In genomic region chr2:146224141-146224540, GRCm38 (mm10) we compare ENCODE assay signal across 14 mouse cellular contexts. TPM values are rescaled to one million over a fixed set of nuclear protein-coding genes. Genes with fewer than 3 reads are reported as not detected.
DNase-seq lines count a peak whose midpoint lies in the region; ATAC-seq and TF ChIP-seq lines count a peak whose summit lies in the region.
"Had no signal": no experiment of that assay in that cellular context is flagged by ENCODE, and none has a peak within 500 bp of the region (broad histone marks: within the 10 kb centered on the region; RNA-seq: fewer than 3 reads in every experiment).

No protein-coding gene starts in this region.

- H3K27me3 ChIP-seq in embryonic facial prominence, embryonic 14.5 days (replicated peaks; ENCODE audit: control insufficient read depth, insufficient read depth, low read length), result peaks cover 90% of the 10 kb centered on the region
- H3K27me3 ChIP-seq in hindbrain, embryonic 13.5 days, result peaks cover 67% of the 10 kb centered on the region
- peaks cover 3% of the 10 kb centered on the region for H3K27me3 ChIP-seq in midbrain, embryonic 16.5 days (ENCODE audit: control insufficient read depth, insufficient read depth, low read depth, low read length)

- peak overlapping the region; percentile 99; the same call in 1 of the 2 replicates for H3K4me2 ChIP-seq in embryonic facial prominence, embryonic 14.5 days (ENCODE audit: low read depth, low read length)
- H3K4me2 ChIP-seq in hindbrain, embryonic 13.5 days, result peak overlapping the region; percentile 90
- peak overlapping the region; percentile 90 for H3K4me2 ChIP-seq in midbrain, embryonic 16.5 days (ENCODE audit: low read length)

- WGBS in embryonic facial prominence, embryonic 14.5 days, result 14% methylated on average over 7 of the region's 7 CpGs
- 8% methylated on average over 7 of the region's 7 CpGs for WGBS in hindbrain, embryonic 13.5 days
- 8% methylated on average over 7 of the region's 7 CpGs for WGBS in midbrain, embryonic 16.5 days

- H3K27ac ChIP-seq in cortical plate, adult 2 months (ENCODE audit: insufficient read depth, low read length), result no peak overlapping the region
- no peak overlapping the region for H3K27ac ChIP-seq in embryonic facial prominence, embryonic 14.5 days (replicated peaks; ENCODE audit: low read depth, low read length)
- H3K27ac ChIP-seq in hindbrain, embryonic 13.5 days, result peak overlapping the region; percentile 97
- H3K27ac ChIP-seq in midbrain, embryonic 16.5 days (ENCODE audit: low read length), result peak overlapping the region; percentile 95
- H3K27ac ChIP-seq: heart, embryonic 13.5 days had no signal

- H3K9ac ChIP-seq in embryonic facial prominence, embryonic 14.5 days (ENCODE audit: low read depth, low read length), result no peak overlapping the region
- peak overlapping the region; percentile 95 for H3K9ac ChIP-seq in hindbrain, embryonic 13.5 days
- peak overlapping the region; percentile 90 for H3K9ac ChIP-seq in midbrain, embryonic 16.5 days (ENCODE audit: low read depth, low read length)
- H3K9ac ChIP-seq: heart, embryonic 13.5 days had no signal

- no peaks in the 10 kb centered on the region for H3K36me3 ChIP-seq in embryonic facial prominence, embryonic 14.5 days (ENCODE audit: control insufficient read depth, insufficient read depth, low read length)
- no peaks in the 10 kb centered on the region for H3K36me3 ChIP-seq in hindbrain, embryonic 13.5 days
- no peaks in the 10 kb centered on the region for H3K36me3 ChIP-seq in midbrain, embryonic 16.5 days (ENCODE audit: control insufficient read depth, insufficient read depth, low read length)
- H3K36me3 ChIP-seq: heart, embryonic 13.5 days; limb, embryonic 10.5 days had no signal

- no peak for DNase-seq in embryonic facial prominence, embryonic 14.5 days (ENCODE audit: low spot score)
- DNase-seq in frontal cortex, postnatal 36 days (ENCODE audit: low spot score in 2 of 2), result no peak
- no peak for DNase-seq in lung, postnatal 25 days (ENCODE audit: low spot score)
- no peak for DNase-seq in adrenal gland, postnatal 14 days
- DNase-seq: lung, adult 18-20 months had no signal

- no peaks in the 10 kb centered on the region for H3K4me1 ChIP-seq in cortical plate, adult 2 months (ENCODE audit: control insufficient read depth, insufficient read depth, low read length)
- H3K4me1 ChIP-seq in embryonic facial prominence, embryonic 14.5 days (ENCODE audit: control insufficient read depth, insufficient read depth, low read length), result peaks cover 22% of the 10 kb centered on the region
- H3K4me1 ChIP-seq in hindbrain, embryonic 13.5 days (replicated peaks), result peaks cover 58% of the 10 kb centered on the region
- peaks cover 21% of the 10 kb centered on the region for H3K4me1 ChIP-seq in midbrain, embryonic 16.5 days (ENCODE audit: control insufficient read depth, insufficient read depth, low read length)

- no peak for ATAC-seq in embryonic facial prominence, embryonic 14.5 days (ENCODE audit: low read depth)
- no peak for ATAC-seq in hindbrain, embryonic 13.5 days (ENCODE audit: low FRiP score)
- no peak for ATAC-seq in midbrain, embryonic 16.5 days
- ATAC-seq: inflammation-experienced regulatory T-cells, adult 6 months had no signal

- no peak for TF ChIP-seq POLR2A in cortical plate, adult 2 months (IDR thresholded peaks at IDR 0.05; ENCODE audit: extremely low read depth, insufficient read depth, low read length)

- no peaks in the 10 kb centered on the region for H3K9me3 ChIP-seq in embryonic facial prominence, embryonic 14.5 days (ENCODE audit: control insufficient read depth, low read length)
- no peaks in the 10 kb centered on the region for H3K9me3 ChIP-seq in hindbrain, embryonic 13.5 days
- H3K9me3 ChIP-seq in midbrain, embryonic 16.5 days (replicated peaks; ENCODE audit: control insufficient read depth, low read length, poor library complexity, severe bottlenecking), result no peaks in the 10 kb centered on the region
- H3K9me3 ChIP-seq: heart, embryonic 13.5 days; limb, embryonic 10.5 days; megakaryocyte, embryonic 14.5 days had no signal

- peak overlapping the region; percentile 81 for H3K4me3 ChIP-seq in cortical plate, adult 2 months (ENCODE audit: insufficient read depth, low read length)
- peak overlapping the region; percentile 50; the same call in 1 of the 2 replicates for H3K4me3 ChIP-seq in embryonic facial prominence, embryonic 14.5 days (ENCODE audit: low read depth, low read length)
- peak overlapping the region; percentile 76 for H3K4me3 ChIP-seq in hindbrain, embryonic 13.5 days
- peak overlapping the region; percentile 81 for H3K4me3 ChIP-seq in midbrain, embryonic 16.5 days (ENCODE audit: low read depth, low read length)
- H3K4me3 ChIP-seq: megakaryocyte, embryonic 14.5 days had no signal

- no peak for TF ChIP-seq CTCF in cortical plate, adult 2 months (IDR thresholded peaks at IDR 0.05; ENCODE audit: extremely low read depth, insufficient read depth, low read length)

RNA-seq across cellular contexts. Expression of gene Insm1, which starts 2.4 kb away (rescaled TPM):
- polyA plus RNA-seq in cortical plate, adult 2 months (2012; rRNA removed), result 3.4 and 4.5 TPM in 2 replicates
- 1.0 and 1.3 TPM in 2 replicates for polyA plus RNA-seq in embryonic facial prominence, embryonic 14.5 days (2014; fragmentation: Nextera tagmentation; extraction: Ambion mirVana)
- 4.0 and 4.8 TPM in 2 replicates for polyA plus RNA-seq in hindbrain, embryonic 13.5 days (2015; fragmentation: Nextera tagmentation; extraction: Ambion mirVana)
- 2.7 TPM in 2 replicates for polyA plus RNA-seq in midbrain, embryonic 16.5 days (2015; fragmentation: Nextera tagmentation; extraction: Ambion mirVana)
- 6.0 and 6.8 TPM in 2 replicates for total RNA-seq in adrenal gland, postnatal 14 days (2021)
- total RNA-seq: common myeloid progenitor, adult 5-6 weeks; gastrocnemius, adult 18-20 months had no signal
- polyA plus RNA-seq: heart, embryonic 13.5 days; inflammation-experienced regulatory T-cells, adult 6 months; limb, embryonic 10.5 days had no signal

Comparison
In these comparisons a context has a peak if more than half of its experiments do, and no peak if none do; other contexts are left out.
1. H3K27ac ChIP-seq: peak in hindbrain, embryonic 13.5 days (single experiment) and midbrain, embryonic 16.5 days (single experiment); none in cortical plate, adult 2 months (single experiment) and embryonic facial prominence, embryonic 14.5 days (single experiment).
2. Peak in every context shown above with its lines, with median percentiles within 50 percentile points of each other: H3K4me3 ChIP-seq and H3K4me2 ChIP-seq.